Mouse (Mus musculus): ENCODE data around the gene Tysnd1. TPM values are rescaled to one million over a fixed set of nuclear protein-coding genes. Genes with fewer than 3 reads are reported as not detected.

Tysnd1 gene
- polyA plus RNA-seq, 1 experiment: 15.6 TPM

DNA sequence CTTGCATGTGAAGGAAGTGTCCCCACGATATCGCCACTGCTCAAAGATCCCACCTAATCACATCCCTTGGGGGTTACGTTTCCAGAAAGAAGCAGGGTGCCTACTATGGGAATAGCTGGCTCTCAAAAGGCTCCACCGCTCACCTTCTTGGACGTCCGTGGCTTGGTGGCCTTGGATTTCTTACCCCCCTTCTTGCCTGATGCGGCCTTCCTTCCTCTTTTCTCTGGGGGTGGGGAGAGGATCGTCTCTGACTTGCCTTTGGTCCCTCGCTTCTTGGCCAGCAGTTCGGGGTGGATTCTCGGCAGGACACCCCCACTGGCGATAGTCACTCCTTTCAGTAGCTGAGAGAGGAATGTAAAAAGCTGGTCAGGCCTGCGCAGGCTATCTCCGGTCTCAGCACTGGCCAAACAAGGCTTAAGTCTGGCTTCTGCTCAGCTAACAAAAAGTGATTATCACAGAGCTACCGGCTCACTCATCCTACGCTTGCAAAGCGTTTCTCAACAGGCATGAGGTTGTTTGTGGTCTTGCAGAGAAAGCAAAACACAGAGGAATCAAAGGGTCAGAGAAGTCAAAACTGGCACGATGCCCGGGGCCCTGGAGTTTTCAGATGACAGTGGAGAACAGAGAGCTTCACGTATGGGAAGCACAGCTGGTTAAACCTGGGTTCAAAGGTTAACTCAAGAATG is 56.4 kb downstream of the Tysnd1 start:
- Histone ChIP-seq H3K4me3 (ENCODE audit: insufficient read depth, low read length) (peak overlapping the region; percentile 14), H3K4me1 (ENCODE audit: control insufficient read depth, insufficient read depth, low read length) (peaks cover 9% of the 10 kb centered on the region), H3K27ac (ENCODE audit: insufficient read depth, low read depth, low read length) (peak overlapping the region; percentile 83)
- TF ChIP-seq POLR2A (IDR thresholded peaks at IDR 0.05; ENCODE audit: borderline replicate concordance, low read depth, low read length) (no peak), CTCF (IDR thresholded peaks at IDR 0.05; ENCODE audit: low read depth, low read length) (no peak)

Other genes with a start within 250 kb of the Tysnd1 start
- 91.9 and 105 TPM in 2 replicates for gene Eif4ebp2, start 242.9 kb upstream of the Tysnd1 start, polyA plus RNA-seq (2012; ENCODE audit: insufficient read depth, insufficient read length, missing spikeins)
- gene Lrrc20, start 219.7 kb upstream of the Tysnd1 start, polyA plus RNA-seq (2012; ENCODE audit: insufficient read depth, insufficient read length, missing spikeins): 12.6 and 13.9 TPM in 2 replicates
- not detected in 2 replicates for gene Npffr1, start 100.0 kb upstream of the Tysnd1 start, polyA plus RNA-seq (2012; ENCODE audit: insufficient read depth, insufficient read length, missing spikeins)
- gene Ppa1, start 47.0 kb upstream of the Tysnd1 start, polyA plus RNA-seq (2012; ENCODE audit: insufficient read depth, insufficient read length, missing spikeins): 6.5 and 8.1 TPM in 2 replicates
- 71.9 and 88.4 TPM in 2 replicates for gene Sar1a, start 15.2 kb upstream of the Tysnd1 start, polyA plus RNA-seq (2012; ENCODE audit: insufficient read depth, insufficient read length, missing spikeins)
- gene Aifm2, start 19.7 kb downstream of the Tysnd1 start, polyA plus RNA-seq (2012; ENCODE audit: insufficient read depth, insufficient read length, missing spikeins): 13.6 and 16.1 TPM in 2 replicates
- not detected in 2 replicates for gene H2afy2, start 88.6 kb downstream of the Tysnd1 start, polyA plus RNA-seq (2012; ENCODE audit: insufficient read depth, insufficient read length, missing spikeins)

Data from bone marrow macrophage, adult 2 months (primary cell).